Mouse (Mus musculus): Measurements from ENCODE around the gene Olfr657. TPM values are rescaled to one million over a fixed set of nuclear protein-coding genes. Genes with fewer than 3 reads are reported as not detected.

Olfr657 gene
- not detected for total RNA-seq (2021)
- long read RNA-seq, experiment 1, result 0 reads
- long read RNA-seq, experiment 2, result 0 reads

GRCm38 (mm10) chr7:104624494-104624893 is at the start of gene Olfr657:
Gene Olfr657, plus strand, starts transcription at chr7:104624794.
- intact Hi-C loops (cut with DNase I), result no loop called here
- Histone ChIP-seq H3K27ac (no peak within 1 kb of the TSS), H3K4me3 (no peak within 1 kb of the TSS)
- DNase-seq, result no peak
- TF ChIP-seq CTCF (IDR thresholded peaks at IDR 0.05), result no peak

GRCm38 (mm10) chr7:104577014-104577413 is 47.6 kb upstream of the Olfr657 start, which contains the start of gene Olfr653:
Gene Olfr653, plus strand, starts transcription at chr7:104577314.
- DNase-seq, result no peak
- Histone ChIP-seq H3K4me3 (no peak within 1 kb of the TSS), H3K27ac (no peak within 1 kb of the TSS)
- intact Hi-C loops (cut with DNase I), result no loop called here
- no peak for TF ChIP-seq CTCF (IDR thresholded peaks at IDR 0.05)

GRCm38 (mm10) chr7:104580846-104581245 is 43.7 kb upstream of the Olfr657 start:
- Histone ChIP-seq H3K4me3 (no peak overlapping the region), H3K27ac (no peak overlapping the region)
- no peak for DNase-seq
- TF ChIP-seq CTCF (IDR thresholded peaks at IDR 0.05), result no peak
- intact Hi-C loops (cut with DNase I), result no loop called here

- no peak overlapping the region for H3K4me3 ChIP-seq
- intact Hi-C loops (cut with DNase I), result no loop called here
- DNase-seq, result no peak
- no peak for TF ChIP-seq CTCF (IDR thresholded peaks at IDR 0.05)
- H3K27ac ChIP-seq, result no peak overlapping the region
Observed at GRCm38 (mm10) chr7:104581429-104581828, 43.2 kb upstream of the Olfr657 start.

- TF ChIP-seq CTCF (IDR thresholded peaks at IDR 0.05), result no peak
- no peak for DNase-seq
- Histone ChIP-seq H3K27ac (no peak within 1 kb of the TSS), H3K4me3 (no peak within 1 kb of the TSS)
- intact Hi-C loops (cut with DNase I), result no loop called here
Observed at GRCm38 (mm10) chr7:104586725-104587124, 37.9 kb upstream of the Olfr657 start, which contains the start of gene Olfr654. Gene Olfr654, plus strand, starts transcription at chr7:104587025.

GRCm38 (mm10) chr7:104588274-104588673 is 36.3 kb upstream of the Olfr657 start:
- DNase-seq, result no peak
- H3K27ac ChIP-seq, result no peak overlapping the region
- no peak for TF ChIP-seq CTCF (IDR thresholded peaks at IDR 0.05)
- intact Hi-C loops (cut with DNase I), result no loop called here
- H3K4me3 ChIP-seq, result no peak overlapping the region

- Histone ChIP-seq H3K4me3 (no peak within 1 kb of the TSS), H3K27ac (no peak within 1 kb of the TSS)
- intact Hi-C loops (cut with DNase I), result no loop called here
- TF ChIP-seq CTCF (IDR thresholded peaks at IDR 0.05), result no peak
- no peak for DNase-seq
Observed at GRCm38 (mm10) chr7:104601679-104602078, 22.9 kb upstream of the Olfr657 start, which contains the start of gene Olfr655. Gene Olfr655, minus strand, starts transcription at chr7:104601779.

GRCm38 (mm10) chr7:104603173-104603572 is 21.4 kb upstream of the Olfr657 start:
- peak; percentile 19 for DNase-seq
- intact Hi-C loops (cut with DNase I), result no loop called here
- no peak overlapping the region for H3K27ac ChIP-seq
- H3K4me3 ChIP-seq, result no peak overlapping the region
- TF ChIP-seq CTCF (IDR thresholded peaks at IDR 0.05), result peak; percentile 61

GRCm38 (mm10) chr7:104604727-104605126 is 19.9 kb upstream of the Olfr657 start:
- H3K4me3 ChIP-seq, result no peak overlapping the region
- H3K27ac ChIP-seq, result no peak overlapping the region
- intact Hi-C loops (cut with DNase I), result no loop called here
- no peak for TF ChIP-seq CTCF (IDR thresholded peaks at IDR 0.05)
- no peak for DNase-seq

GRCm38 (mm10) chr7:104613655-104614054 is 10.9 kb upstream of the Olfr657 start, which contains the start of gene Olfr656:
Gene Olfr656, plus strand, starts transcription at chr7:104613955.
- no peak for TF ChIP-seq CTCF (IDR thresholded peaks at IDR 0.05)
- H3K27ac ChIP-seq, result no peak within 1 kb of the TSS
- intact Hi-C loops (cut with DNase I), result no loop called here
- no peak for DNase-seq
- H3K4me3 ChIP-seq, result no peak within 1 kb of the TSS

- intact Hi-C loops (cut with DNase I), result no loop called here
- Histone ChIP-seq H3K4me3 (no peak within 1 kb of the TSS), H3K27ac (no peak within 1 kb of the TSS)
- peak; percentile 17 for DNase-seq
- no peak for TF ChIP-seq CTCF (IDR thresholded peaks at IDR 0.05)
Observed at GRCm38 (mm10) chr7:104646841-104647482, 22.4 kb downstream of the Olfr657 start, which contains the start of gene Olfr658. Gene Olfr658, minus strand, starts transcription at chr7:104647305.

- no peak within 1 kb of the TSS for H3K27ac ChIP-seq
- TF ChIP-seq CTCF (IDR thresholded peaks at IDR 0.05), result no peak
- intact Hi-C loops (cut with DNase I), result no loop called here
- no peak within 1 kb of the TSS for H3K4me3 ChIP-seq
- DNase-seq, result no peak
Observed at GRCm38 (mm10) chr7:104666453-104666852, 41.9 kb downstream of the Olfr657 start, which contains the start of gene Olfr659. Gene Olfr659, plus strand, starts transcription at chr7:104666753.

- H3K27ac ChIP-seq, result no peak within 1 kb of the TSS
- no peak for TF ChIP-seq CTCF (IDR thresholded peaks at IDR 0.05)
- DNase-seq, result no peak
- no peak within 1 kb of the TSS for H3K4me3 ChIP-seq
- intact Hi-C loops (cut with DNase I), result no loop called here
Observed at GRCm38 (mm10) chr7:104686201-104686600, 61.6 kb downstream of the Olfr657 start, which contains the start of gene Olfr661. Gene Olfr661, plus strand, starts transcription at chr7:104686501.

Other genes with a start within 250 kb of the Olfr657 start
- gene Trim30c, start 224.0 kb upstream of the Olfr657 start, total RNA-seq (2021), result under 1 TPM in 1 of 2 experiments, not detected in 1; 0.25 TPM
- gene Trim30a, start 159.6 kb upstream of the Olfr657 start, total RNA-seq (2021), result 1 to 10 TPM in 1 of 2 experiments, under 1 TPM in 1; 0.64 to 1.5 TPM
- under 1 TPM; 0.33 to 0.56 TPM for gene Trim30d, start 116.9 kb upstream of the Olfr657 start, total RNA-seq (2021)
- not detected for gene Olfr651, start 74.7 kb upstream of the Olfr657 start, total RNA-seq (2021)
- gene Olfr652, start 63.9 kb upstream of the Olfr657 start, total RNA-seq (2021), result not detected
- not detected for gene Olfr653, start 47.5 kb upstream of the Olfr657 start, total RNA-seq (2021)
- gene Olfr654, start 37.8 kb upstream of the Olfr657 start, total RNA-seq (2021), result not detected
- gene Olfr655, start 23.0 kb upstream of the Olfr657 start, total RNA-seq (2021), result not detected
- not detected for gene Olfr656, start 10.8 kb upstream of the Olfr657 start, total RNA-seq (2021)
- gene Olfr658, start 22.5 kb downstream of the Olfr657 start, total RNA-seq (2021), result not detected
- gene Olfr659, start 42.0 kb downstream of the Olfr657 start, total RNA-seq (2021), result not detected
- not detected for gene Olfr661, start 61.7 kb downstream of the Olfr657 start, total RNA-seq (2021)
- not detected for gene Usp17le, start 152.7 kb downstream of the Olfr657 start, total RNA-seq (2021)
- gene Usp17lb, start 217.8 kb downstream of the Olfr657 start, total RNA-seq (2021), result not detected
- gene Usp17la, start 232.2 kb downstream of the Olfr657 start, total RNA-seq (2021), result not detected

Measured in gastrocnemius, adult 2 months (tissue).